Mouse (Mus musculus) liver (tissue): ENCODE results near the gene Olfr455.

Experiments used
- DNase-seq: peaks from one replicate; pipeline ENCODE4 v3.0.0-alpha.2; 2020; ENCODE audit warnings: mixed read lengths

Olfr455 gene

DNA sequence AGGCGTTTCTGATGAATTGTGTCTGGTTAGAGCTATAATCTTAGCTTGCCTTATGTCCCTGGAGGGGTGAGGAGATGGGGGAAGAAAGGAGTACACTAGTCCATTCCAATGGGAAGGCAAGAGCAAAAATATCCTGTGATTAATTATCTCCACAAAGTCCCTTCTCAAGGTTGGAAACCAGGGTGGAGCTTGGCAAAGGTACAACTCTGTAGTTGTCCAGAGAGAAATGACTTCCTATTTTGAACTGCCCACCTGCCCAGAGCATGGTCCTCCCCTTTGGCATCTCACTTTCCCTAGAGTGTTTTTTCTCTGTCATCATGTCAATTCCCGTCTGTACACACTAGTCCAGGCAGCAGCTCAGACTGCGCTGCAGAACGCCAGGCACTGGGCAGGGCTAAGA, at the start of gene Olfr455:
TSS of gene Olfr455 (minus strand) at position 127 of the 400 bp plus-strand sequence.
- no peak for DNase-seq

DNA sequence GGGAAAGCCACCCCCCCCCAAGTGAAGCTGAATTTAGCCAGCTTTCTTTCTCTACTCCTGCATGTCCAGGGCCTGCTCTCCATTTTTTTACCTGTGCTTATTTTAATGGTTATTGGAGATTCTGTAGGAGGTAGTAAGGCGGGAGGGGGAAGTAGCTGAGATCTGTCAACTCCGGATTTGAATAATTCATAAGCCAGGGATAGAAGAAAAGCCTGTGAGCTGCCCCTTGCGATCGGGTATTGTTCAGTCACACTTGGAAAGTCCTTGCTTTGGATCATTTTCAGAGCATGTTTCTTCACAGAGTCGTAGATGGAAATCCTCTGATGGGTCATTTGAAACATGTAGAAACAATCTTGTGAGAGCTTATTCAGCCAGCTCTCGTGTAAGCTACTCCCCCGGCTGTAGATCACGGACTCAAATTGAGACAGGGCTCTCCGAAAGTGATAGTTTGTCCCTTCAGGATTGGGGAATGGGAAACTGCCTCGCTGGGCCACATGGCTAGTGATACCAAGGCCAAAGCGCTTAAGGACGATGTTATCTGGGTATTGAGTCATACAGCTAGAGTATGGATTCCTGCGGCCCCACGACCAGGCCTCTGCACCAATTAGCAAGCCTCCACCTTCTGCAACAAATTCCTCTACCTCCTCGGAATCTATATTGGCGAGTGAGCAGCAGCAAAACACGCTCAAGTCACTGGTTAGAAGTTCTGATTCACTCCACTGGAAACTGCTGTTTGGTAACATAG, 45.9 kb upstream of the Olfr455 start:
- no peak for DNase-seq

DNA sequence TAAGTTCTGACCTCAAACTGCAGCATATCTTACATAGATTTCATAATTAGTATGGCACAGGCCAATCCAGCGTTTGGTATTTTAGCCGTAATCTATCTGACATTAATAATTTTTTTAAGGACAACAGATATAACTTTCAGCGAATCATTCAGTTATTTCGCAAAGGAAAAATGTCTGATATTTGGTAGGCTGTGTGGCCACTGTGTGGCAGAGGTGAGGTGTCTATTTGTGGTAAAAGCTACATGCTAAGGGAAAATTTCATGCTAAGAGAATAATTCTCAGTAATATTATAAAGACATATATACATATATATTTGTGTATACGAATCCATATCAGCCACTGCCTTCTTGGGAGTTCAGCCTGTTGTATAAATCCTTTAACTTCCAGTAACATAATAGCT, 39.2 kb upstream of the Olfr455 start:
- no peak for DNase-seq

DNA sequence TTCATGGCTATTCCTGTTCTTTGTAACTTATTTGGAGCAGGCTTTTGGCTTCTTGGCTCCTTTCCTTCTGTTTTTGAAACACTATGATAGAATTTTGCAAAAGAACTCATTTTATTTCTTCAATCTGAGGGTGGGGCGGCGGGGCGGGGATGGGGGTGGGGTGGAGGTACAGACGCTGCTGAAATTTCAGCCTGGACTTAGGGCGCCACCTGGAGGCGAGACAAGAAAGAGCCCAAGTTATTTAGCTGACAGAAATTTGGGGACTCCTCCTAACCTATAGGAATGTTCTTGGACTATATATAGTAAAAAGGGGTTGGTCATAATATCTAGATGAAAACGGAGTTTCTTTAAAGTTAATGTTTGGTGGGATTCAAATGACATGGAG, 36.1 kb upstream of the Olfr455 start:
- peak; percentile 73 for DNase-seq

DNA sequence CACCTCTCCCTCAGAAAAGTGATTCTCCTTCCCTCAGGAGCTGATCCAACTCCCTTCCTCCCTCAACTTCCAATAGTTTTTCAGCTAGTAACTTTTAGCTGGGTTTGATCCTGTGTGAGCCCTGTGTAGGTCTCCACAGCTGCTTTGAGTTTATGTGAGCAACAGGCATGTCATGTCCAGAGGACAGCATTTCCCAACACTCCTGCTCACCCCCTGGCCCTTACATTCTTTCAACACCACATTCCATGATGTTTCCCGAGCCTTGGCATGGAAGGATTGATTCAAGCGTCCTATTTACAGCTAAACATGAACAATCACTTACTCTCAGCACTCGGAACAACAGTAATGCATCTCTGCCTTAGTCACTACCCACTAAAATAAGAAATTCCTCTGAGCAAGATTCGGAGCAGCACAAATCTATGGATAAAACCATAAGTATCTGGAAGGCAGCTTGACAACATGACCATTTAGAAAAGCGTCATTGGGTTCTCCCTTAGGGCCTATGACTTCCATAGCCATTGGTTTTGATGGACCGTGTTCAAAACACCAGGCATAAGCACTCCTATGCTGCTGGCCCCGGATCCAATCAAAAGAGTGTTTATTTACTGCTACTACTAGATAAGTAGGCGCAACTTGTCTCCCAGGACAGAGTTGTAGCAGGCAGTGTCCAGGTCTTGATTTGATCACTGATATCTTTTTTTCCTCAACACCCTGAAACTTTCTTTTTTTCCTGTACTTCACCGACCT, 35.5 kb upstream of the Olfr455 start:
- no peak for DNase-seq

DNA sequence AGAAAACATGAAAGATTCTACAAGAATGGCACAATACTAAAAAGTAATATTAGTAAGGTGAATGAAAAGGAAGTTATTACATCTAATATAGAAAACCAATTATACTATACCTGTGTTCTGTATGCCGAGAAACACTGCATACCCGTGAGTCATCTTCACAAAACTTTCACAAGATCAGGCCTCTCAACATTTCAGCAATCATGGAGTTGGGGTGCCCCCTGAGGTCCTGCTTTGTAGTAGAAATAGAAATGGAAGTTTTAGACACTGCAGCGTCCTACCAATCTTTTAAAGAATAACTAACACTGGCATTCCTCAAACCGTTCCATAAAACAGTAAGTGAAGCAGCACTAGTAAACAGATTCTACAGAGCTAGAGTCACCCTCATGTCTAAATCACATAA, 31.3 kb upstream of the Olfr455 start:
- no peak for DNase-seq

DNA sequence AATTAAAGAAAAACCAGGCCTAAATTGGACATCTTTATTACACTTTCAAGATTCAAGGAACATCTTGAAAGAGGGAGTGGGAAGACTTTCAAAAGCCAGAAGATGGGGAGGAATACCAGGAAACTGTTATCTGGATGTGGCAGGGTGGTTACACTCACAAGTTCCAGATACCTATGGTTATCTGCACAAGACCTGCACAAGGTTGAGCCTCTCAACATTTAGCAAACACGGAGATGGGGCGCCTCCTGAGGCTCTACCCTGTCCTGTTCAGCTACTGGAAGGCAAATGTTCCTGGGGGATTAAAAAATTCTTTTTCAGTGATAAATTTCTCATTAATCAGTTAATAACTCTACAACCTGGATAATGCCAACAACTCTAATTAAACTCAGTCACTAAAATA, 30.0 kb upstream of the Olfr455 start:
- DNase-seq = peak; percentile 57

DNA sequence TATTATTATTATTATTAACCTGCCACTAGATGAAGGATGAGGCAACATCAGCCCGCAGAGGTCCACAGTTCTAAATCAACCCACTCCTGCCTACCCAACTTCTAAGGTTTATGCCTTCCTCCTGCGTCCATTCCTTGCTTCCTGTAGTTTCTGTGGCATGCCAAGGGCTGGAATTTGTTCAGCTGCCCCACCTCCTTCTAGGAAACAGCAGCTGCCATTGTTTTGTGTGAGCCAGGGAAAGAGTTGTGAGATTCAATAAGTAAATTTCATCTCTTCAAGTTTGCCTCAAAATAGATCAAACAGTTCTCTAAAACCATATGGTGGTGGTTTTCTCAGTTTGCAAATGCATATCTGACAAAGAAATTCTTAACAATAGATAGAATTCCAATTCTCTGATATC, 20.8 kb upstream of the Olfr455 start:
- no peak for DNase-seq

DNA sequence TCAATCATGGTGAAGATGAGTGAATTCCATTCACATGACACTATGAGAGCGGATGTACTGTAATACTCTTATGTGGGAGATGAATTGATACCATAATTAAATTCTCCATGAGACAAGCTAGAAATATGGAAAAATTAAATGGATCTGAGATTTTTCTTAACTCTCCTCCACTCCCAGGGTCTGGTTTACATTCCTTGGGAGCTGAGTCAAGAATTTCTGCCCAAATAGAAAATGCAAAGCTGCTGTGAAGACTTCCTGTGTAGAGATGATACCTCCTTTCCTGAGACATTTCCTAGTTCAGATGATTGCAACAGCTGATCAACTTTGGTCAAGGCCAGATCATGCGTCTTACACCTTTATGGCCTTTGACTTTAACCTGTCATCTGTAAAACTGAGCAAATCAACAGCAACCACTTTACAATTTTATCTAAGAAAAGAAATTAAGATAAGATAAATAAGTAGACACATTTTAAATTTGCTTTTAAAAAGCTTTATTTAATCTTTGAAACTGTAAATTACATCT, 18.8 kb upstream of the Olfr455 start:
- no peak for DNase-seq

DNA sequence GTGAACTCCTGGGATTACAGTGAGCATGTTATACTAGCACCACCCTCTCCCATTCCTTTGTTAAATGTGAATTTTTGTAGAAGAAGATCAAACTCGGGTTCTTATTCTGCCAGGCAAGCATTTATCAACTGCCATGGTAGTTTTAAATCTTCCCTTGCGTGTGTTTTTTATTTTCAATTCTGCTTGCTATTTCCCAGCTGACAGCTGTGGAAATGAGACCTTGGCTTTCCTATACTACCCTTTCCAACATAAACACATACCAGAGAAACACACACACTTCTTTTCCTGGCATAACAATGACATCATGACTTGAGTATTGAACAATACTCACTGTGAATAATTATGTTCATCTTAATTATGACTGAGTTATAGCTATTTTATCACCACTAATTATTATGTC, 14.9 kb upstream of the Olfr455 start:
- DNase-seq = no peak

DNA sequence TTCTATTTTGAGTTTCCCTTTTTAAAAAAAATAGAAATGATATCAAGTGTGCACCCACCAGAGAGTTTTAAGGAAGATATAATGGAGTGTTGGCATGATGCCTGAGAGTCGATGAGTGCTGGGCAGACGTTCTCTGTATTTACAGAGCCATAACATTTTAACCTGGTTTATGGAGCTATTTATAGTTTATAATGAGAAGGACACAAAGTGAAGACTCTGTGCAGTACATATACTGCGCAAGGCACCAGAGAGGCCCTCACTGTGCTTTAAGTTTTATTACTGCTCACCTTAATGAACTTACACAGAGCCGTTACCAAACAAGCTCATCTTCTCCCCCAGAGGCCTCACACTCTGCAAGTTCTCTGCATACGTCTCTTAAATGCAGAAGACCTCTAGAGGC, 13.5 kb upstream of the Olfr455 start:
- DNase-seq = no peak

DNA sequence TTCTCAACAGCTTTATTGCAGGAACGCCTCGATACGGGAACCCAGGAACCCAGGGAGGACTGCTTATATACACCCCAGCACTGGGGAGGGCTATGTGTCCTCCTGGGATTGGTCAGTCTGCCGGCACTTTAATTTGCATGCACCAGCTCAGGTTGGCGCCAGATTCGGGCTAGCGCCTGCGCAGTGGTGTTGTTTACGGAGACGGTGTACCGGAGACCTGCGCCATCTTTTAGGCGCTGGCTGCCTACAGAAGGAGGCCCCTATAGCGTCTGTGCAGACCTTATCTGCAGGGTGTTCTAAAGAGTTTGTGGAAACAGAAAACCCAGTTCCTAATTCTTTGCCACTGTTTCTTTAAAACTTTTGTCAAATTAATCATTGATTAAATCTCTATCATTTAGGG, 11.3 kb upstream of the Olfr455 start:
- no peak for DNase-seq

DNA sequence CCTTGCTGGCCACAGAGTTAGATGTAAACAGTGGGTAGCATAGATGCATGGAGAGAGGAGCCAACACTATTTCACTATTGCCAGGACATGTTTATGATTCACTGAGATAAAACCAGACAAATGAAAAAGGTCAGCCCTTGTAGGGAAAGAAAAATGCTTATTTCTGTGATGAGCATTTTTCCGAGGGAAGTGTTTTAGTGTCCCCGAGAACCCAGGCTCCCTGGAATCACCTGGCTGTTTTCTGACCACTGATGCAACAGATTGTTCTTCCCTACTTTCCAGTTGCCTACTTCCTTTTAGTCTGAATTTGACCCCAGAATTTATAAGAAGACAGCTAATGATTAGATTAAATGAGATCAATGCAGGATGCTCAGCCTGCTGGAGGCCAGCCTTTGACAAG, 1.2 kb downstream of the Olfr455 start:
- DNase-seq = no peak

DNA sequence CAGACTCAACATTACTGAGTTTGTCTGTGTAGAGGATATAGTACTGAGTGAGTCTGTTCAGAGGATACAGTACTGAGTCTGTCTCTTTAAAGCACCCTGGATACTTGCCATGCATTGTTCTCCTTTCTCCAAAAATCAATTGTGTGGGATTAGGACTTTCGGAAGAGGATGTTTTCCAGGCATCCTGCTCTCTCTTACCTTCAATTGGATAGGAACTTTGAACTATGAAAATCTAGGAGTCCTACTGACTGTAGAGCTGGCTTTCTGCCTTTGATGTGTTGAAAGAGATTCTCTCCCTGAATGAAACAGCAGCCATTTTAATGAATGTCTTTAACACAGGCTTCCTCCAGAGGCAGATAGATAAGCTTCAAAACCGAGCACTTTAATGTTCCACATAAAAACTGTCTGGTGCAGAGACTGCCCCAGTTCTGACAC, 1.9 kb downstream of the Olfr455 start:
- no peak for DNase-seq

DNA sequence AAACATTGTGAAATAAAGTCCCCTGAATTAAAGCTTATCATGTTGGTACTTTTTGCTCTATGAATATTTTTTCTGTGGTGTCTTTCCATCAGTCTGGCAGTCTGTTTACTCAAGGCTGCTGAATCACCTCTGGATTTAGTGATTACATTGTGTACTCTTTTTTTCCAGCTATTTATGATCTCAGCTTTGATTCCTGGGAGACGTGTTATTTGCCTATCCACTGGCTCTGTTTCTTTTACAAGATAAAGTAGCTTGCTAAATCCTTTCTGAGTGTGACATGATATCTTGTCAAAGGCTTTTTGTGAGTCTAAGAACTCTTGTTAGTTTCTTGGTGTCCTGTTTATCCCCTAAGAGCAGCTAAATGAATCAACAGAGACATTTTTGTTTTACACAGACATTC, 2.5 kb downstream of the Olfr455 start:
- DNase-seq = no peak

DNA sequence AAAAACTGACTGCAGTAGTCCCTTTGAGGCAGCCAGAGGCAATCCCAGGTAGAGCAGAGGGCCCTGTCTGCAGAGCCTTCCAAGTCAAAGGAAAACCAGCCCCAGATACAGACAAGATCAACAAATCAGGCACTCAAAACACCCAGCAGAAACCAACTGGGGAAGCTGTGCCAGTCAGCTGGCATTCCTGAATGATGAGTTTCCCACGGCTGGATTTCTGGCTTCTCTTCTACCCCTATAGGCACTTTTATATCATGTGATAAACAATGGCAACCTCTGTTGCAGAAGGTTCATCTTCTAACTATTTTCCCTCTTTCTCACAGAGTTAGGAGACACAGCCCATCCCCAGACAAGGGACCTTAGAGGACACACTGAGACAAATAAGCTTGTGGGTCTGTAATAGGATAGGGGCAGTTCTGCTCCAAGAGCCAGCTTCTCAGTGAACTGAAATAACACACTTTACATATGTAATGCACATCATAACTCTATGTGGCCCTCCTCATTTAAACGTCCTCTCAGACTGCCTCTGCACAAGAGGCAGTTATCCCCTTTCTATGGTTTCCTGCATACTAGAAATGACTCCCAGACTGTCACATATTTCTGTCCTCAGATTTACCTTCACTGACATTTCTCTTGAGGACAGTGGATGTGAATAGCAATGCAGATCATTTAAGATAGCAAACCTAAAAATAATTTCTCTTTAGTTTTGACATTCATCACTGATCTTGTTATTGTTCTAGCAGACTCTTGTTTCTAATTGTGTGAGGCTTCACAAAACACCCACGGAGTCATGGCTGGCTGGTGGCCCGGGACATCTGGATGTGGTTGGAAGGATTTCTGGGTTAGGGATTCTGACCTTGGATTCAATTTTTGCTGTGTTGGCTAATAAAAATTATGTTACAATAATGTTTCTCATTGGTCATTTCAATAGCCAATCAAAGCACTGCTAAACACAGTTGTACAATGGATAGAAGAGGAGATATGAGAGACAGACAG, 5.1 kb downstream of the Olfr455 start:
- no peak for DNase-seq

DNA sequence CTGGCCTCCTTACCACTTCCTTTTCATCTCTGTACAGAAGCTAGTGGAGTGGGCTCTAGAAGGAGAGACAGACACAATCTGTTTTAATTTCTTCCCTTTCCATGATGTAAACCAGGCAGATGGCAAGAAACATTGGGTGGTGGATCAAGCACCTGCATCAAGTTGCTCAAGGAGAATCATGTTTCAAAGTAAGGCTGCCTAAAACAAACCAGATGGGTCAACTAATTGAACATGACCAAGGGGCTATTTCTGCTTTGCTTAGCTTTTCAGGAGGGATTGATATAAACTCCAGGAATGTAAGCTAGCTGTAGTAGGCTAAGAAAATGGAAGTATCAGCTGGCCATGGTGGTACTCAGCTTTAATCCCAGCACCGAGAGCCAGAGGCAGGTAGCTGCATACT, 6.7 kb downstream of the Olfr455 start:
- DNase-seq = no peak

DNA sequence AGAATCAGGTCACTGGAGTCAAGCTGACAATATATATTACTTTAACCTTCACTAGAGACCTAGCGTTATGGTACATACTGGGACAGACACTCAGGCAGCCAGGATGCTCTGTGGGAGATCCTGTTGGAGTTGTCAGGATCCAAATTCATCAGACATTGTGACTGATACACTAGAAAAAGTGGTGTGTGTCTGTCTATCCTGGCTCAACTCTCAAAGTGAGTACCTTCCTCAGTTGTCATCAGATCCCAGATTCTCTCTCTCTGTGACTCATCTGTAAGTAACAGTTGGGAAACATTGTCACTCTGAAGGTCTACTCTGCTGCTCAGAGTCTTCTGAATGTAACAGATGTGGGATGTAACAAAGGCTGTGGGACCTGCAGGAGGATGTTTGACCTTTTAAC, 7.7 kb downstream of the Olfr455 start:
- no peak for DNase-seq

DNA sequence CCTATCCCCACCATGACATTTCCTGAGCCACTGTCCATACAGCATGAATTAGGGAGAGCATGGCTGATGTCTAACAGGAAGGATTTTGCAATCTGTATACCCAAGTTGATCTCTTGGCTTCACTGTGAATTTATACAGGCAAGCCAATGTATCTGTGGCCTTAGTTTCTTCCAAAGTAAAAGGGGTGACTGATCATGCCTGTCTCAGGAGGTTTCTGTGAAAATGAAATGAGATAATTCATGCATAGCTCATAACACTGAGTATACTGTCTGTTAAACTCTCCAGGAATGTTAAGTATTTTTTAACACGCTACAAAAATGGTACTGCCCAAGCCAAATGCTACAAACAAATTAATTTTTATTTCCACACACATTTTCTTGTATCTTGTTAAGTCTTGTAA, 33.9 kb downstream of the Olfr455 start:
- no peak for DNase-seq

DNA sequence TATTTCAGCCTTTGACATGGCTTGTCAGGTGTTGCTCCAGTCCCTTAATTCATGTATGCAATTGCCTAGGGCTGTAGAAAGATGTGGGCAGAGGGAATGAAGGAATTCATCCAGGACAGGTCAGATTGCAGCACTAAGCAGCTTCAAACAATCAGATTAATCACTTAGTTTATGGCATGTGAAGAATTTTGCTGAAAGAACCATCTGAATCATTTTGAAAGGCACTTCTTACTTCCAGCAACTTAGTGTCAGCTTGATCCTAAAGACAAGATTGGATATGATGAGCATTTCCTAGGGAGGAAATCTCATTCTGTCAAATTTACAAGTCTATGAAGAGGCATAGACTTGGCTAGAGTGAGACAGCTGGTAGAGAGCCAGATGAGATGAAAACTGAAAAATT, 38.1 kb downstream of the Olfr455 start:
- no peak for DNase-seq

DNA sequence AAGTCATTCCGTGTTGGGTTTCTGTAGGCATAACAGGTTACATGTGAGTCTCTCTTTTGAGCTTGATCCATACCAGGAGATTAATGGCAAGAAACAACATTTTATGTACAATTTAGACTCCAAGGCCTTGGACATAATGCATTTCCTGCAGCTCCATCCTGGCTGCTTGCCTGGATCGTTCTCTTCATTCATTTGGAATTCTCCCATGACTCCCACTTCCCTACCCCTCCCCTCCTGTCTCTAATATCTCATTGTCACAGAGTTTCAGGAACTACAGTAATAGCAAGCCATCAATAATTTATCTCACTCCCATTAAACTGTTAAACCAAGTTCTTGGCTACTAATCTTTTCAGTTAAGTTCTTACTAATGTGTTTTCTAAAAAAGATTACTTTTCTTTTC, 43.9 kb downstream of the Olfr455 start:
- no peak for DNase-seq

DNA sequence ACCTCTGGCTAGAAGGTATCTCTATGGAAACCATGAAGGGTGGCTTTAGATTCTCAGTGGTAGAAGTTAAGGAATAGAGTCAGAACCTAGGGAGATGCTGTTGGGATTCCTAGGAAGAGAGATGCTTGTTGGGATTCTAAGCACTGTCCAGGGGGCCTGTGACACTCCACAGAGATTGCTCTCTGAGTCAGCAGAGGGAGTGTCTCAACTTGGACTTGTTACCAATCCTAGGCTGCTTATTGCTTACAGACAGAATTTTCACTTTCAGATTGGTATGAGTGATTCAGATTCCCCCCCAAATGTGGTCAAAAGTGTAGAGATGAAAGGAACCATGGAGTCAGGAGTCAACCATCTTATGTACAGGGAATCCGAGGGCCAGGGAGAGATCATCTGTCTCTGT, 57.7 kb downstream of the Olfr455 start:
- no peak for DNase-seq

DNA sequence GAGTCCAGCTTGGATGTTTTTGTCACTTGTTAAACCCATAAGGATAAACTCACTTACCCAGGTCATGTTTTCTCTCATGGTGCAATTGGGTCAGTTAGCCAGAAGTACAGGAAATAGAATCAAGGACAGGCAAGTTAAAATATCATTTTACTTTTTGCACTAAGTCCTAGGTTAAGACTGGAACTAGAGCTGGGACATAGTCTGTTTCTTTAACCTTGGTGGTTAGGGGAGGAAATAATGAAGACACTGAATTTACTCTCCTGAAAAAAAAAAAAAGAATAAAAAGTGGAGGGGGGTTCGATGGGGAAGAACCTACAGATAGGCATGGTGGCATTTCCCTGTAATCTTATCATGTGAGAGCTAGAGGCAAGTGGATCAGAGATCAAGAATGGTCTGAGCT, 60.3 kb downstream of the Olfr455 start, which contains the start of gene Olfr456:
TSS of gene Olfr456 (minus strand) at position 101 of the 400 bp plus-strand sequence.
- DNase-seq = no peak
